Mouse (Mus musculus): Measurements from ENCODE around the gene Adamts2. TPM values are rescaled to one million over a fixed set of nuclear protein-coding genes. Genes with fewer than 3 reads are reported as not detected.

Gene Adamts2
- polyA plus RNA-seq, 1 experiment from 2014 or later, result 0.61 TPM

- no peak overlapping the region for H3K9ac ChIP-seq (ENCODE audit: low read length)
- H3K4me1 ChIP-seq (ENCODE audit: control insufficient read depth, insufficient read depth, low read length), result no peaks in the 10 kb centered on the region
- no peaks in the 10 kb centered on the region for H3K9me3 ChIP-seq (ENCODE audit: control insufficient read depth, low read length)
- H3K4me2 ChIP-seq (ENCODE audit: low read depth, severe bottlenecking), result no peak overlapping the region
- no peak for ATAC-seq (ENCODE audit: insufficient number of reproducible peaks, low FRiP score, low TSS enrichment, low read depth)
- H3K27me3 ChIP-seq (ENCODE audit: control insufficient read depth, insufficient read depth, low read length), result no peaks in the 10 kb centered on the region
- no peak overlapping the region for H3K27ac ChIP-seq (replicated peaks; ENCODE audit: low read depth, low read length)
- no peak for DNase-seq (ENCODE audit: low spot score)
- H3K36me3 ChIP-seq (ENCODE audit: control insufficient read depth, insufficient read depth, low read length), result no peaks in the 10 kb centered on the region
- 88% methylated on average over 1 of the region's 1 CpGs for WGBS
- no peak overlapping the region for H3K4me3 ChIP-seq (ENCODE audit: low read depth, low read length)
Observed at GRCm38 (mm10) chr11:50670881-50671280, 69.0 kb downstream of the Adamts2 start.

- Histone ChIP-seq H3K27ac (replicated peaks; ENCODE audit: low read depth, low read length) (no peak overlapping the region), H3K4me2 (ENCODE audit: low read depth, severe bottlenecking) (no peak overlapping the region), H3K27me3 (ENCODE audit: control insufficient read depth, insufficient read depth, low read length) (no peaks in the 10 kb centered on the region), H3K9me3 (ENCODE audit: control insufficient read depth, low read length) (no peaks in the 10 kb centered on the region), H3K36me3 (ENCODE audit: control insufficient read depth, insufficient read depth, low read length) (no peaks in the 10 kb centered on the region), H3K4me1 (ENCODE audit: control insufficient read depth, insufficient read depth, low read length) (no peaks in the 10 kb centered on the region), H3K4me3 (ENCODE audit: low read depth, low read length) (no peak overlapping the region), H3K9ac (ENCODE audit: low read length) (no peak overlapping the region)
- WGBS, result 78% methylated on average over 2 of the region's 2 CpGs
- ATAC-seq (ENCODE audit: insufficient number of reproducible peaks, low FRiP score, low TSS enrichment, low read depth), result no peak
- DNase-seq (ENCODE audit: low spot score), result no peak
Observed at GRCm38 (mm10) chr11:50671376-50671775, 69.5 kb downstream of the Adamts2 start.

GRCm38 (mm10) chr11:50671820-50672310 lies 70.0 kb downstream of the Adamts2 start:
- no peak overlapping the region for H3K27ac ChIP-seq (replicated peaks; ENCODE audit: low read depth, low read length)
- H3K36me3 ChIP-seq (ENCODE audit: control insufficient read depth, insufficient read depth, low read length), result no peaks in the 10 kb centered on the region
- DNase-seq (ENCODE audit: low spot score), result no peak
- H3K9ac ChIP-seq (ENCODE audit: low read length), result no peak overlapping the region
- ATAC-seq (ENCODE audit: insufficient number of reproducible peaks, low FRiP score, low TSS enrichment, low read depth), result no peak
- no peaks in the 10 kb centered on the region for H3K4me1 ChIP-seq (ENCODE audit: control insufficient read depth, insufficient read depth, low read length)
- H3K27me3 ChIP-seq (ENCODE audit: control insufficient read depth, insufficient read depth, low read length), result no peaks in the 10 kb centered on the region
- no peaks in the 10 kb centered on the region for H3K9me3 ChIP-seq (ENCODE audit: control insufficient read depth, low read length)
- 67% methylated on average over 7 of the region's 7 CpGs for WGBS
- no peak overlapping the region for H3K4me3 ChIP-seq (ENCODE audit: low read depth, low read length)
- H3K4me2 ChIP-seq (ENCODE audit: low read depth, severe bottlenecking), result no peak overlapping the region

GRCm38 (mm10) chr11:50672866-50673265 lies 71.0 kb downstream of the Adamts2 start:
- ATAC-seq (ENCODE audit: insufficient number of reproducible peaks, low FRiP score, low TSS enrichment, low read depth), result no peak
- 50% methylated on average over 7 of the region's 7 CpGs for WGBS
- no peaks in the 10 kb centered on the region for H3K9me3 ChIP-seq (ENCODE audit: control insufficient read depth, low read length)
- DNase-seq (ENCODE audit: low spot score), result no peak
- H3K4me2 ChIP-seq (ENCODE audit: low read depth, severe bottlenecking), result no peak overlapping the region
- no peak overlapping the region for H3K4me3 ChIP-seq (ENCODE audit: low read depth, low read length)
- H3K4me1 ChIP-seq (ENCODE audit: control insufficient read depth, insufficient read depth, low read length), result no peaks in the 10 kb centered on the region
- H3K9ac ChIP-seq (ENCODE audit: low read length), result no peak overlapping the region
- no peaks in the 10 kb centered on the region for H3K36me3 ChIP-seq (ENCODE audit: control insufficient read depth, insufficient read depth, low read length)
- H3K27ac ChIP-seq (replicated peaks; ENCODE audit: low read depth, low read length), result no peak overlapping the region
- no peaks in the 10 kb centered on the region for H3K27me3 ChIP-seq (ENCODE audit: control insufficient read depth, insufficient read depth, low read length)

- Histone ChIP-seq H3K27me3 (ENCODE audit: control insufficient read depth, insufficient read depth, low read length) (no peaks in the 10 kb centered on the region), H3K36me3 (ENCODE audit: control insufficient read depth, insufficient read depth, low read length) (no peaks in the 10 kb centered on the region), H3K9me3 (ENCODE audit: control insufficient read depth, low read length) (no peaks in the 10 kb centered on the region), H3K4me1 (ENCODE audit: control insufficient read depth, insufficient read depth, low read length) (no peaks in the 10 kb centered on the region), H3K9ac (ENCODE audit: low read length) (no peak overlapping the region), H3K4me3 (ENCODE audit: low read depth, low read length) (no peak overlapping the region), H3K27ac (replicated peaks; ENCODE audit: low read depth, low read length) (no peak overlapping the region), H3K4me2 (ENCODE audit: low read depth, severe bottlenecking) (no peak overlapping the region)
- WGBS, result 80% methylated on average over 7 of the region's 7 CpGs
- no peak for ATAC-seq (ENCODE audit: insufficient number of reproducible peaks, low FRiP score, low TSS enrichment, low read depth)
- DNase-seq (ENCODE audit: low spot score), result no peak
Observed at GRCm38 (mm10) chr11:50673525-50674250, 71.8 kb downstream of the Adamts2 start.

GRCm38 (mm10) chr11:50674390-50674789 lies 72.5 kb downstream of the Adamts2 start:
- H3K27me3 ChIP-seq (ENCODE audit: control insufficient read depth, insufficient read depth, low read length), result no peaks in the 10 kb centered on the region
- DNase-seq (ENCODE audit: low spot score) (no peak), ATAC-seq (ENCODE audit: insufficient number of reproducible peaks, low FRiP score, low TSS enrichment, low read depth) (no peak)
- no peak overlapping the region for H3K27ac ChIP-seq (replicated peaks; ENCODE audit: low read depth, low read length)
- H3K9ac ChIP-seq (ENCODE audit: low read length), result no peak overlapping the region
- H3K9me3 ChIP-seq (ENCODE audit: control insufficient read depth, low read length), result no peaks in the 10 kb centered on the region
- H3K4me3 ChIP-seq (ENCODE audit: low read depth, low read length), result no peak overlapping the region
- no peak overlapping the region for H3K4me2 ChIP-seq (ENCODE audit: low read depth, severe bottlenecking)
- WGBS, result 82% methylated on average over 9 of the region's 9 CpGs
- H3K4me1 ChIP-seq (ENCODE audit: control insufficient read depth, insufficient read depth, low read length), result no peaks in the 10 kb centered on the region
- no peaks in the 10 kb centered on the region for H3K36me3 ChIP-seq (ENCODE audit: control insufficient read depth, insufficient read depth, low read length)

GRCm38 (mm10) chr11:50678650-50679049 lies 76.8 kb downstream of the Adamts2 start:
- no peak for DNase-seq (ENCODE audit: low spot score)

GRCm38 (mm10) chr11:50681940-50682339 lies 80.1 kb downstream of the Adamts2 start:
- Histone ChIP-seq H3K9ac (ENCODE audit: low read length) (no peak overlapping the region), H3K4me3 (ENCODE audit: low read depth, low read length) (no peak overlapping the region), H3K9me3 (ENCODE audit: control insufficient read depth, low read length) (no peaks in the 10 kb centered on the region), H3K36me3 (ENCODE audit: control insufficient read depth, insufficient read depth, low read length) (no peaks in the 10 kb centered on the region), H3K27me3 (ENCODE audit: control insufficient read depth, insufficient read depth, low read length) (no peaks in the 10 kb centered on the region), H3K27ac (replicated peaks; ENCODE audit: low read depth, low read length) (no peak overlapping the region), H3K4me2 (ENCODE audit: low read depth, severe bottlenecking) (no peak overlapping the region), H3K4me1 (ENCODE audit: control insufficient read depth, insufficient read depth, low read length) (no peaks in the 10 kb centered on the region)
- no peak for ATAC-seq (ENCODE audit: insufficient number of reproducible peaks, low FRiP score, low TSS enrichment, low read depth)
- 84% methylated on average over 7 of the region's 7 CpGs for WGBS
- DNase-seq (ENCODE audit: low spot score), result no peak

More at GRCm38 (mm10) chr11:50678650-50679049, 76.8 kb downstream of the Adamts2 start:
- Histone ChIP-seq H3K9ac (ENCODE audit: low read length) (no peak overlapping the region), H3K27me3 (ENCODE audit: control insufficient read depth, insufficient read depth, low read length) (no peaks in the 10 kb centered on the region), H3K27ac (replicated peaks; ENCODE audit: low read depth, low read length) (no peak overlapping the region), H3K4me1 (ENCODE audit: control insufficient read depth, insufficient read depth, low read length) (no peaks in the 10 kb centered on the region), H3K36me3 (ENCODE audit: control insufficient read depth, insufficient read depth, low read length) (no peaks in the 10 kb centered on the region), H3K4me2 (ENCODE audit: low read depth, severe bottlenecking) (no peak overlapping the region), H3K4me3 (ENCODE audit: low read depth, low read length) (no peak overlapping the region), H3K9me3 (ENCODE audit: control insufficient read depth, low read length) (no peaks in the 10 kb centered on the region)
- 94% methylated on average over 10 of the region's 10 CpGs for WGBS
- ATAC-seq (ENCODE audit: insufficient number of reproducible peaks, low FRiP score, low TSS enrichment, low read depth), result no peak

- Histone ChIP-seq H3K4me2 (ENCODE audit: low read depth, severe bottlenecking) (no peak overlapping the region), H3K9me3 (ENCODE audit: control insufficient read depth, low read length) (no peaks in the 10 kb centered on the region), H3K4me1 (ENCODE audit: control insufficient read depth, insufficient read depth, low read length) (no peaks in the 10 kb centered on the region), H3K27ac (replicated peaks; ENCODE audit: low read depth, low read length) (no peak overlapping the region), H3K9ac (ENCODE audit: low read length) (no peak overlapping the region), H3K27me3 (ENCODE audit: control insufficient read depth, insufficient read depth, low read length) (no peaks in the 10 kb centered on the region), H3K36me3 (ENCODE audit: control insufficient read depth, insufficient read depth, low read length) (no peaks in the 10 kb centered on the region), H3K4me3 (ENCODE audit: low read depth, low read length) (no peak overlapping the region)
- no peak for ATAC-seq (ENCODE audit: insufficient number of reproducible peaks, low FRiP score, low TSS enrichment, low read depth)
- no peak for DNase-seq (ENCODE audit: low spot score)
- WGBS, result 88% methylated on average over 2 of the region's 2 CpGs
Observed at GRCm38 (mm10) chr11:50683821-50684220, 81.9 kb downstream of the Adamts2 start.
